Mouse (Mus musculus): ENCODE measurements around the gene Itga5.

DNA sequence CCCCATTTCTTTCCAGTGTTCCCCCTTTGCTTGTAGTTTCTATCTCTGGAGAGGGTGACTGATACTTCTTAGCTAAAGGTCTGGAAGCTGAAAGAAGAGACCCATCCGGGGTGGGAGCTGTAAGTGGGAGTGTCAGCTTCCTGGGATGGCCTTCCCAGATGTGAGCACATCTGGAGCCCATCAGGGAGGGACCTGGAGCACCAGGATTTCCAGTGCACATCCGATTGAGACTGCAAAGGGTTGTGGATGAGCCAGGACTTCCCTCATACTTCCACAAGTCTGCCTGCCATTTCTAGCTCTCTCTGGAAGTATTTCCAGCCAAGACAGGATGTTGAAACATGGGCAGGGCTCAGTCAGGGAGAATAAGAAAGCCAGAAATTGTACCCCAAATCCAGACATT, 4.6 kb upstream of the Itga5 start:
- TF ChIP-seq ZNF384 (IDR thresholded peaks at IDR 0.05; ENCODE audit: low read depth, low read length) (no peak), CHD2 (IDR thresholded peaks at IDR 0.05; ENCODE audit: low read depth, low read length) (no peak), HCFC1 (IDR thresholded peaks at IDR 0.05; ENCODE audit: borderline replicate concordance, insufficient read depth, low read length) (no peak)
